Mouse (Mus musculus): Measurements from ENCODE around the gene Gas6. TPM values are rescaled to one million over a fixed set of nuclear protein-coding genes. Genes with fewer than 3 reads are reported as not detected.

The Gas6 gene
- polyA plus RNA-seq (2012; rRNA removed): 147 and 154 TPM in 2 replicates

GRCm38 (mm10) chr8:13493858-13494631 lies at the start of gene Gas6:
Gene Gas6 (minus strand): TSS chr8:13494490.
- no peak for DNase-seq (ENCODE audit: low read depth)

GRCm38 (mm10) chr8:13541526-13541925 lies 47.2 kb upstream of the Gas6 start:
- no peak for DNase-seq (ENCODE audit: low read depth)

- DNase-seq (ENCODE audit: low read depth): no peak
Measured at GRCm38 (mm10) chr8:13540122-13540521, 45.8 kb upstream of the Gas6 start.

GRCm38 (mm10) chr8:13538821-13539220 lies 44.5 kb upstream of the Gas6 start:
- DNase-seq (ENCODE audit: low read depth): no peak

- DNase-seq (ENCODE audit: low read depth): no peak
Measured at GRCm38 (mm10) chr8:13537102-13537501, 42.8 kb upstream of the Gas6 start.

GRCm38 (mm10) chr8:13533123-13533522 lies 38.8 kb upstream of the Gas6 start:
- DNase-seq (ENCODE audit: low read depth): no peak

GRCm38 (mm10) chr8:13531602-13532171 lies 37.4 kb upstream of the Gas6 start:
- DNase-seq (ENCODE audit: low read depth): no peak

- DNase-seq (ENCODE audit: low read depth): no peak
Measured at GRCm38 (mm10) chr8:13530941-13531340, 36.7 kb upstream of the Gas6 start.

- DNase-seq (ENCODE audit: low read depth): no peak
Measured at GRCm38 (mm10) chr8:13530401-13530800, 36.1 kb upstream of the Gas6 start.

GRCm38 (mm10) chr8:13529891-13530316 lies 35.6 kb upstream of the Gas6 start:
- no peak for DNase-seq (ENCODE audit: low read depth)

- DNase-seq (ENCODE audit: low read depth): no peak
Measured at GRCm38 (mm10) chr8:13529011-13529840, 34.9 kb upstream of the Gas6 start.

- DNase-seq (ENCODE audit: low read depth): peak; percentile 42
Measured at GRCm38 (mm10) chr8:13521392-13521791, 27.1 kb upstream of the Gas6 start.

GRCm38 (mm10) chr8:13520349-13520748 lies 26.1 kb upstream of the Gas6 start:
- no peak for DNase-seq (ENCODE audit: low read depth)

- no peak for DNase-seq (ENCODE audit: low read depth)
Measured at GRCm38 (mm10) chr8:13519503-13519902, 25.2 kb upstream of the Gas6 start.

- DNase-seq (ENCODE audit: low read depth): no peak
Measured at GRCm38 (mm10) chr8:13517284-13517781, 23.0 kb upstream of the Gas6 start.

- DNase-seq (ENCODE audit: low read depth): no peak
Measured at GRCm38 (mm10) chr8:13516728-13517127, 22.4 kb upstream of the Gas6 start.

GRCm38 (mm10) chr8:13516011-13516442 lies 21.7 kb upstream of the Gas6 start:
- no peak for DNase-seq (ENCODE audit: low read depth)

GRCm38 (mm10) chr8:13513556-13514370 lies 19.5 kb upstream of the Gas6 start:
- DNase-seq (ENCODE audit: low read depth): peak; percentile 70

- no peak for DNase-seq (ENCODE audit: low read depth)
Measured at GRCm38 (mm10) chr8:13512677-13513076, 18.4 kb upstream of the Gas6 start.

- no peak for DNase-seq (ENCODE audit: low read depth)
Measured at GRCm38 (mm10) chr8:13512016-13512415, 17.7 kb upstream of the Gas6 start.

- no peak for DNase-seq (ENCODE audit: low read depth)
Measured at GRCm38 (mm10) chr8:13507284-13507937, 13.1 kb upstream of the Gas6 start.
